Mouse (Mus musculus) urinary bladder, adult 2 months (tissue): ENCODE results near the gene Dcaf4. TPM values are rescaled to one million over a fixed set of nuclear protein-coding genes. Genes with fewer than 3 reads are reported as not detected.

Source experiments
- DNase-seq: peaks from one replicate; pipeline ENCODE4 v3.0.0; 2022; ENCODE audit warnings: low spot score
- polyA plus RNA-seq: library from polyadenylated mRNA; depleted of rRNA; stranded (reverse); fragments of >200 nt; gene quantifications from 2 replicates; pipeline ENCODE4 v1.2.3, GENCODE M21; 2012; rRNA removed

Gene Dcaf4
- polyA plus RNA-seq, 1 experiment: 30.9 TPM

DNA sequence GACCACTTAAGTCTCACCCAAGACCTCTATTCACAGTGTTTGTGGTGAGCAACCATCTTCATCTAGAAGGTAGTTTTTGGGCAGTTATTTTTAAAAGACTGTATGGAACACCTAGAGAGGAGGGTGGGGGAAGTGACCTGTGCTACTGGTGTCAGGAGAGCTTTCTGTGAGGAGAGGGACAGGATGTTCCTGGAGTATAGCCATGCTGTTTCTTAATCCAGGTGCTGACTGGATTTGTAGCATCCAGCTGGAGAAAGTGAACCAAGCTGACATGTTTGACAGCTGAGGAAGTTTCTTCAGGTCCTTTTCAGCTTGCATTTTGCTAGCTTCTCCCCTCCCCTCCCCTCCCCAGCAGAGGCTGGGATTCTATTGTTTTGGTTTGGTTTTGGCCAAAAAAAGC, 24.5 kb downstream of the Dcaf4 start:
- DNase-seq: no peak

DNA sequence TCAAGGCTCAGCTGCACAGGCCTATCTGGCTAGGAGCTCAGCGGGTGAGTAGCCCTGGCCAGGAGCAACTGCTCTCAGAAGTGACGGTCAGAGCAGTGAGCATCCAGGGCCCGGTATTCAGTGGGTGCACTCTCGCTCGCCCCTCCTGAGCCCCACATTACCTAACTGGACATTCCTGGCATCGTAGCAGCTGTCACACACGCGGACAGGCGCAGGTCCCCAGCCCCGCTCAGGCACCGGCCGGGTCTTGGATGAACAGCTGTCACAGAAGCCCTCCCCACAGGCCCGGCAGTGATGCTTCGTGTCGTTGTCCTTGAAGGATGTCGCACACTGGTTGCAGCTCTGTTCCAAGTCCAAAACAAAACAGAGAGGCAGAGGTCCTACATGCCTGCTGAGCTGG, 31.0 kb downstream of the Dcaf4 start:
- DNase-seq: no peak

DNA sequence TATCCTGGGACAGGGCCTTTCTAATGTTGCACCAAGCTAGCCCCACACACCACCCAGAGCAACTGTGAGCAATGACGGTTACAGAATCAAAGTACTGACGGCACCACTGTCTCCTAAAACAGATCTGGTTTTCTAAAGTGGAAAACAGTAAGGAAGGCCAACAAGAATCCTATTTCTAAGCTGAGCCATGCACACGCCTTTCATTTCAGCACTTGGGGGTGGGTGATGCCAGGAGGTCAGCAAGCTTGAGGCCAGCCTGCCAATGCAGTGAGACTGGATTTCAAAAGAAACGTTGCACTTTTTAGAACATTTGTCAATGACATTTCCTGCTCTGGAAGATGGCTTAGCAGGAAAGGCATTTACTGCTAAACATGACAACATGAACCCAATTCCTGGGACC, 33.5 kb downstream of the Dcaf4 start:
- DNase-seq: no peak

DNA sequence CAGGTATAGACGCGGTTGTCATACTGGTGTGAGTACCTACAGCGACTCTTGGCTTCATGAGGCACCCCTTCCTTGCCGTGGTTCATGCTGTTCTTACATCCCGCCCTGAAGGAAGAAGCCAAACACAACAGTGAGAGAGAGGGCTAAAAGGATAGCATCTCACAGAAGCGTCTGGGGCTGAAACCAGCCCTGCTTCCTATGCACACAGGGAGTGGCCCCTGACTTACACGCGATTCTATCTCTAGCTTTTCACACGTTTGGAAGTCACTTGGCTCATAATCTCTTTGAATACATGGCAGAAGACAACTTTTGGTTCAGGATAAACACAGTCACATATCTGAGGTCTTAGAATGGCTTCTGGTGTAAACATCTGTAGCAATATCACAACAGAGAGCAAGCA, 35.3 kb downstream of the Dcaf4 start:
- DNase-seq: no peak

DNA sequence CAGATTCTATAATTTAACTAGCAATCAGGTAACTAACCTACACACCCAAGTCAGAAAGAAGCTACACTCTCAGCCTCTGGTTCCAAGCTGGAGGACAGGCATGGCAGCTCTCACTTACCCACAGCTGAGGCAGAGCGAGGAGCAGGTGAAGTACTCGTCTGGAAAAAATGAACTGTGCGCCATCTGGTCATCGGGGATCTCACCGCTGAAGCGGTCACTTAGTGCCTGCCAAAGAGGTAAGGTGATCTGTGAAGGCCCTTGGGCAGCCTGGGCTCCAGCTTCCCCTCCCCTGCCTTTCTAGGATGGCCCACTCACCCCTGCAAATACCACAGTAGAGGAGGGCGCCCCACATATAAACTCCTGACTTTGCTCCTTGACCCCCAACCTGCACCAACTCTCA, 38.2 kb downstream of the Dcaf4 start:
- DNase-seq: no peak

DNA sequence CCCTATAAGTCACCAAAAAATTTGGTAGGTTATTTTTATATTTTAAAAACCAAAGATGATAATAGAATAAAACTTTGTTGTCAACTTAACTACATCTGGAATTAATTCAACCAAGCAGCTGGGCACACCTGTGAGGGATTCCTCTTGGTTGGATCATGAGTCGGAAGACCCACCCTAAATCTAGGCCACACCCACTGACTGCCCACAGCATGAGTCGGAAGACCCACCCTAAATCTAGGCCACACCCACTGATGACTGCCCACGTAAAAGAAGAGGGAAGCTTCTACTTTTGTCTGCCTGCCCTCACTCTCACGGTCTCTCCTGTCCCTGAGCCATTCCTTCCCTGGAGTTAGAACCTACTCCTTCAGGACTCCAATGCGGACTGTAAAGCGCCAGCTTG, 39.9 kb downstream of the Dcaf4 start:
- no peak for DNase-seq

DNA sequence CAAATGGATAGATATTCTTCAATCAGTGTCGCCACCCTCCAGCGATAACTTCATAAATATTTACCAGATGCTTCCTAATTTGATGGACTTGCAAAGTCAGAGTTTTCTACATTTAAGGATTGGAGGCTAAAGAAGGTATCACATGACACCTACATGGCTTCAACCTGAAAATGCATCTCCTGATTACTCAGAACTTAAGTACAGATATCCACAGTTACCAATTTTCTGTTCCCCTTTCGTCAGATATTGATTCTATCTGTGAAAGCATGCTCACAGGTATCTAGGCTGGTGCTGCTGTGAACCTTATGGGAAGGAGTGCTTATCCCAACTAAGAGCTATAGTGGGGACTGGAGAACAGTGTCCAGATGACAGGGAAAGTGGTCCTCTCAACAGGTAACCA, 42.3 kb downstream of the Dcaf4 start:
- no peak for DNase-seq

DNA sequence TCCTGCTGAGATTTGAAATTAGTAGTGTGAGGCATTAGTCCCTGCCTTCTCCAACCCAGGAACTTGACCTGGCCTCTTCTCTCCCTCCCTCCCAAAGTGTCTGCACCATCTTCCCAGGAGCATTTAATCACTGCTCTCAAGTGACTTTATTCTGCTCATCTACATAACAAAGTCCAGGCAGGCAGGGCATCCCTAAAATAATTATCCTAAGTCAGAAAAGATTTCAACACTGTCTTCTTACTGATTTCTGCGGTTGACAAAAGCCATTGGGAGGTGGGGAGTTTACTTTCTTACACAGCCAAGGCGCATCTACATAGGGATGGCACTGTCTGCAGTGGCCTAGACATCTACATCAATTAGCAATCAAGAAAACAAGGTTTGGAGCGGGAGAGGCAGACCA, 49.6 kb downstream of the Dcaf4 start:
- DNase-seq: no peak

DNA sequence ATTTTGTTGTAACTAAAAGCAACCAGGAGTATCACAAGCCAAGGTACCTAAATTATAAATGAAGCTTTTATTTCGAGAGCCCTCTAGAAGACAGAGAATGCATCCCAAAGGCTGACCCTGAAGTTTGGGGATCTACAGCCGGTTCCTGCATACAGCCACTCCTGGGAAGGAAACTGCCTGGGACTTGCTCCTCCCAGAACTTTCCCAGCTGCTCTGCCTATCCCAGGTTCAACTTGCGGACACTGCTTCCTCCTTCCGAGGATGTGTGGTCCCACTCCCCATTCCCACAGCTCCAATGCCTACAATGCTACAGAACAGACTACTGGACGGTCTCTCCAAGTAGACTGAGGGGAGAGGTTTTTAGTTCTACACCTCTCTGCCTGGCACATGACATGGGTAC, 52.5 kb downstream of the Dcaf4 start:
- no peak for DNase-seq

DNA sequence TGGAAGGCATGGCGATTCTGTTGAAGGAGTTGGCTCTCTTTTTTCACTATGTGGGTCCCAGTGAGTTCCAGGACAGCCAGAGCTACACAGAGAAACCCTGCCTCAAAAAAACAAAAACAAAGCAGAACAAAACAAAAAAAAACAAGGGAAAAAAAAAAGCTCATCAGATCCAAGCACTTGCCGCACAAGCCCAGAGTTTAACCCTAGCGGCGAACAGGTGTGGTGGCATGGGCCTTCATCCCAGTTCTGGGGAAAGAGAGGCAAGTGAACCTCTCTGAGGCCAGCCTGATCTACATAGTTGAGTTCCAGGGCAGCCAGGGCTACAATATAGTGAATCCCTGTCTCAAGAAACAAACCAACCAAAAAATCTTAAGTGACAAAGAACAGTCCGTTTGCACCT, 57.2 kb downstream of the Dcaf4 start:
- no peak for DNase-seq

DNA sequence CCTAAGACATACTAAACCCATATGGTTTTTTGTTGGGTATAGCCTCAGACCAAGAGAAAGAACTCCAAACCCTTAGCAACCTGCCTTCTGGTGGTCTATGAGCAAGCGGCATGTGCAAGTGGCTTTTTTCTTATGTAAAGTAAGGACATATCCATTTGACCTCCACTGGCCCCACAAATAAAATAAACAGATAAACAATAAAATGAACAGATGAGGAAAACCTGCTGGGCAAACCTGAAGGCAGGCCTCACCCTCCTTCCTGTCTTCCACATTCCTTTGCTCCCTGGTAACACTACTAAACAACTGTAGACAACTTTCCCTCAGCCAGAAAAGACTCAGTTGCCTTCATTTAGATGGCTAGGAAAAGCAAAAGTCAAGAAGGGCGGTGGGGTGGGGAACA, 58.1 kb downstream of the Dcaf4 start:
- DNase-seq: no peak

DNA sequence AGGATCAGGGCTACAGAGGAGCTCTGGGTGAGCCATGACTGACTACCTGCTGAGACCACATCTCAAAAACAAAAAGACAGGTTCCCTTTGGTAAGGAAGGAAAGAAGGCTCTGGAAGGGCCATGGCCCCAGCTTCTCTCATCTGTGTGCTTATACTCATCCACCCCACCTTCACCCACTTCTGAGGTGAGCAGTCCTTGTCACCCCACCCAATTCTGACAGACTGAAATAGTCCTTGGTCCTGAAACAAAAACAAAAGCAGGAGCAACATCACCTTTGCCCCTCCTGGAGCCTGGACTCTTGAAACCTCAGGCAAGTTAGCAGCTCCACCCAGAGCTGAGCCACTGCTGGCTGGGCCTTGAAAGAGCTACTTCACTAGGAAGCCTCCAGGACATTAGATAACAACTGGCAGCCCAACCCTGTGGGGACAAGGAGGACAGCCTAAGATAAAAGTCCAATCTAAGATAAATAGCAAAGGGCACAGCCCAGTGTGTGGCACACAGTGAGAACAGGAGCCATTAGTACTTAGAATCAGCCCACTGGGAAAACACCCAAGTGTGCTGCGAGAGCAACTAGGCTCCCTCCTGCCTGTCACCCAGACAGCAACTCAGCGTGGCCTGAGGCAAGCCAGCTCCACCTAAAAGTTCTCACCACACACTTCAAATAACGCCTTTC, 58.8 kb downstream of the Dcaf4 start:
- DNase-seq: no peak

DNA sequence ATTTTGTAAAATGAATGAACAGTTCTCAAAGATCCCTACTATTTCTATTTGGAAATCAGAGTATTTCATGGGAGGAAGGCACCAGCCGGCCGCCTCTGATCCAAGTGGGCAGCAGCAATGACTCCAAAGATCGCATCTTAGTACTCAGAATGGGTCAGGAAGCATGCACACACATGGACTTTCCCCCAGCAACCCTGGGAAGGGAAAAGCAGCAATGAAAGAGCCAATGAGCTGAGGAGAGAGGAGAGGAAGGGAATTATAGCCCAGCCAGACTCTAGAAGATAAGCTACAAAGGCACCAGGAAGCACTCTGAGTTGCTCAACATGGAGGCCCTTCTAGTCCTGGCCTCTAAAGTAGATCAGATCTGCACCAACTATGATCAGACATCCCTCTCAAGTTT, 60.0 kb downstream of the Dcaf4 start:
- DNase-seq: no peak

DNA sequence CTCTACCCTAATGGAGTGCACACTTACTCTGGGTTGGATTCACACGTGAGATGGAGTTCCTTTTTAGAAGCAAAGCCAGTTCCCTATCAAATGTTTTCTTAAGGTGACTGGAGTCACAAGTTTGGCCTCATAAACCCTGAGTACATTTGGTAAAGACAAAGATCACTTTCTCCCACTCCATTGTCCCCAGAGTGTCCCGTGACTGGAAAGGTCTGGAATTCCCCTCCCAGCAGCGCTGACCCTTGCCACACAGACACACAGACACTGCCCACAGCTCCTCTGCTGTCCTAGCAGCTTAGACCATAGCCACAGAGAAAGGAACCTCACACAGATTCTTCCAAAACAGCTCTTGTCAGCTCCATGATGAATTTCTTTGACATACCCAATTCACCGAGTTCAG, 61.8 kb downstream of the Dcaf4 start:
- no peak for DNase-seq

DNA sequence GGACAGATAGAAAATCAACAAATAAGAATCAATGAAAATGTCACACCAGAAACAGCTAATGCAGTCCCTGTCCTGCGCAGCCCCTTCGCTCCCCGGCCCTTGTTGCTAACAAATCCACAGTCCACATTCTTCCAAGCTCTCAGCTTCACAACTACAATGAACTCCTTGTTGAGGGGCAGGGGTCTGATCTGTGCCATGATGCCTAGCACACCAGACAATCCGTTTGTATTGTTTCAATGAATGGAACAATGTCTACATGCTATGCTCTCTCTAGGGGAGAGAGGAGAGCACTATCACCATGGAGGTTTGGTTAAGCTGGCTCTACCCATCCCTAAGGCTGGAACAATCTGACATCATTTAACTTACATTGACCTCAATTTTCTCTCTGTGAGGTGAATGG, 62.5 kb downstream of the Dcaf4 start:
- DNase-seq: no peak

DNA sequence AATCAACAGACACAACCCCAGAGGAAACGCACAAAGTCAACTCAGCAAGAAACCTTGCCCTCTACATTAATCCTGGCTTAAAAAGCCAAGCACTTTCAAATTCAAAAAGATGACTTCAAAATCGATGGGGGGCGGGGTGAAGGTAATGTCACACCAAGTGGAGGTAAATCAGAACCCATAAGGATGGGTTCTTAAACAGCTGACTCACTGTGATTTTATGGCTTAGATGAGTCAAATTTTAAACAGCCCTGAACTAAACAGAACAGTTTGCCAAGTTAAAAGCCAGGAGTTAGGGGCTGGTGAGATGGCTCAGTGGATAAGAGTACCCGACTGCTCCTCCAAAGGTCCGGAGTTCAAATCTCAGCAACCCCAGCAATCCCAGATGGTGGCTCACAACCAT, 66.4 kb downstream of the Dcaf4 start:
- DNase-seq: no peak

Other genes with a start within 250 kb of the Dcaf4 start
- gene Dpf3, start 32.8 kb upstream of the Dcaf4 start, polyA plus RNA-seq: 4.7 and 5.1 TPM in 2 replicates
- gene Zfyve1, start 76.8 kb downstream of the Dcaf4 start, polyA plus RNA-seq: 26.5 and 31.2 TPM in 2 replicates
- 78.7 and 103 TPM in 2 replicates for gene Rbm25, start 110.8 kb downstream of the Dcaf4 start, polyA plus RNA-seq
- gene Psen1, start 167.7 kb downstream of the Dcaf4 start, polyA plus RNA-seq: 27.8 and 40.8 TPM in 2 replicates
- 2.1 TPM in 2 replicates for gene Papln, start 243.2 kb downstream of the Dcaf4 start, polyA plus RNA-seq